Mouse (Mus musculus) C2C12 (cell line): Measurements from ENCODE around the gene Fbxo21.

Experiments
- CEBPB ChIP-seq: IDR thresholded peaks from one replicate; pipeline ENCODE4 v1.6.1; 2011; ENCODE audit warnings: low read depth, mild to moderate bottlenecking, control low read depth, moderate library complexity
- CTCF ChIP-seq: IDR thresholded peaks from one replicate; pipeline ENCODE4 v1.5.1; 2011; ENCODE audit not compliant: control insufficient read depth, insufficient read depth, insufficient read length
- FOSL1 ChIP-seq: IDR thresholded peaks from one replicate; pipeline ENCODE4 v1.8.0; 2011; ENCODE audit warnings: mild to moderate bottlenecking, low read length; ENCODE audit not compliant: poor library complexity, insufficient read depth, severe bottlenecking
- MAX ChIP-seq: IDR thresholded peaks from one replicate; pipeline ENCODE4 v1.6.1; 2011; ENCODE audit warnings: mild to moderate bottlenecking, control low read depth
- MYOD1 ChIP-seq: IDR thresholded peaks from one replicate; pipeline ENCODE4 v1.6.1; 2011; ENCODE audit warnings: low read depth; ENCODE audit not compliant: control insufficient read depth, insufficient read length
- MYOG ChIP-seq: IDR thresholded peaks from one replicate; pipeline ENCODE4 v1.6.1; 2011; ENCODE audit not compliant: control insufficient read depth, insufficient read length; ENCODE audit errors: extremely low read depth
- USF1 ChIP-seq: IDR thresholded peaks from one replicate; pipeline ENCODE4 v1.6.1; 2011; ENCODE audit warnings: low read depth, mild to moderate bottlenecking, control low read depth, moderate library complexity

DNA sequence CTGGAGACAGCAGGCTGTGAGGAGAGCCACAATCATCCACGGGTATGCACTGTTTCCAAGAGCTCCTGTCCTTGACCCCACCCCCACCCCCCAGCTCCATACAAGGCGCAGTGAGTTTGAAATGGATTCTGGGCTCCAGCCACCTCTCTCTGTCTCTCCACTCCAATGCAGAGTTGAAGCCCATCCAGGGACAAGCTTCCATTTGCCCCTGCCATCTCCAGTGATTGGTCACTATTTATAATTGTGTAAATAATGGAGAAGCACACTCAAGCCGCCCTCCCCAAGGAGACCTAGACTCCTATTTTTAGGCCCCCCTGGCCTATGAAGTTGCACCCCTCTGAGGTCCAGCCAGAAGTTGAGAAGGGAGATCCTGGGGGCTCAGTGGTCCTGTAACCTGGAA lies 46.5 kb downstream of the Fbxo21 start:
- TF ChIP-seq CTCF (no peak), USF1 (no peak), MAX (no peak), MYOD1 (no peak), CEBPB (no peak), MYOG (no peak), FOSL1 (no peak)
